Mouse (Mus musculus) right cerebral cortex, postnatal 4 days (tissue): Measurements from ENCODE around the gene Ugt1a9.

Experiments used
- DNase-seq: peaks from one replicate; pipeline ENCODE4 v3.0.0-alpha.2; 2022

The Ugt1a9 gene

DNA sequence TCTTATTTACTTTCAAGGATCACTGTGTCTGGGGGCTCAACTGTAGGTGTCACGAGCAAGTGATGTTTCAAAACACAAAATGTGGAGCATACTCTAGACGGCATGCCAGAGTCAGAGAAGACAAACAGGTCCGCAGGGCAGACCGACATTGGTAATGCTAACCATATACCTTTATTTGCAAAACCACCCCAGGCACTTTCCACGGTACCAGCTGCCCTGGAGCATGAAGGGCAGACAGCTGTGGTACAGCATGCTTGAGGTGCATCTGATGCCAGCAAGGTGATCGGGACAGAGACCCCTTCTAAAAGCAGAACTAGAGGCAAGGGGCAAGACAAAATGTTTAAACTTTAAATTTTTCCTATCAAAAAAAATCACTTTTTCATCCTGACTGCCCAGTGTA lies 192.4 kb downstream of the Ugt1a9 start:
- DNase-seq, result no peak

DNA sequence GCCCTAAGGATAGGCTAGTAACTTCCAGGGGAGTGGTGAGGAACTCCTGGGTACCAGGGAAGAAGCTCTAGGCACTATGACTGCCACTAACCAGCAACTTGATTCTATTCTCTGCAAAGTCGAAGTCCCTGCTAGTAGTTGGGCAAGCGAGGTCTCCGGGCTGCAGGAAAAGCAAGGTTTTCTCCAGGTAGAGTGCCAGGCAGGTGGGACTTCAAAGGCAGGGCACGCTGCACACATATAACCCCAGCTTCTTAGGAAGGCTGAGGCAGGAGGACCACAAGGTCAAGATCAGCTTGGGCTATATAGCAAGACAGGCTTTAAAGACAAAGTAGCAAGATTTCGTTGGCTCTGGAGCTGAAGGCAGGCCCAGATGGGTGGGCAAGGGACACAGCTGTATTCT lies 193.2 kb downstream of the Ugt1a9 start:
- DNase-seq, result no peak

DNA sequence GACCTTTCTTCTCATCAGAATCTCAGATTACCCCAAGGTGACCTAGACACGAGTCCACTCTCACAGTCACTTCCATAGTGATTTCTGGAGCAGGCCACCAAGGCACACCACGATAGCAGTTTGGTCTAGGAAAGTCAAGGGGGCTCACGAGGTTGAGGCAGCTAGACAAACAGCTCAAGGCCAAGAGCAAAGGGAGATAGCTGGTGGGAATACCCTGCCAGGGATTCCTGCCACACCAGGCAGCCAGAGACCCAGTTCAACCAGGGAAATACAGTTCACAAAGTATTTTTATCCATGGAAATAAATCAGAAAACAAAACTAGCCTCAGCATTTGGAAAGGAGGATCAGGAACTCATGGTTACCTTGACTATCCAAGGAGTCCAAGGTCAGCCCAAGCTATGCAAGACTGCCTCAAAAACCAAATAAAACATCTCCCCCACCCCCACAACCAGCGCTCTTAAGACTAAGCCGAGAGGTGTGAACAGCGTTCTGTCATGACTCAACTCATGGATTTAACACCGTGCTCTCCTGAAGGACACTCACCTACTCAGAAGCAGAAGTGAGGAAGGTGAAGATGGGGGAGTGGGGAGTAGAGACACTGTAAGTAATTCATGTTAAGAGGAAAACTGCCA lies 193.8 kb downstream of the Ugt1a9 start:
- DNase-seq, result no peak

DNA sequence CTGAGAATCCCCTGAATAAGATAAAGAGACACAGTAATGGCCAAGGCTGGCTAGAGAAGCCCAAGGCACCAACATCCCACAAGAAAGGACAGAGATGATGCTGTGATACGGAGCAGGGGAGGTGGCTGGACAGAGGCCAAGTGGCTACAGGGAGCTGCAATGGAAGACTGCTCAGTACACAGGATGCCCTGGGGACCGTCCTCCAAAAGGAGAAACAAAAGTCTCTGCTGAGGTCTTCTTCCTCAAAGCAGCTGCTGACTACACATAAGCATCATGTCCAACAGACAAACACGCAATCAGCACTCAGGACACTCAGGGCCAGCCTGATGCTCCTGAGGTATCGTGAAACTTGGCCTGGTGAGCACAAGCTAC lies 194.3 kb downstream of the Ugt1a9 start:
- DNase-seq, result no peak

DNA sequence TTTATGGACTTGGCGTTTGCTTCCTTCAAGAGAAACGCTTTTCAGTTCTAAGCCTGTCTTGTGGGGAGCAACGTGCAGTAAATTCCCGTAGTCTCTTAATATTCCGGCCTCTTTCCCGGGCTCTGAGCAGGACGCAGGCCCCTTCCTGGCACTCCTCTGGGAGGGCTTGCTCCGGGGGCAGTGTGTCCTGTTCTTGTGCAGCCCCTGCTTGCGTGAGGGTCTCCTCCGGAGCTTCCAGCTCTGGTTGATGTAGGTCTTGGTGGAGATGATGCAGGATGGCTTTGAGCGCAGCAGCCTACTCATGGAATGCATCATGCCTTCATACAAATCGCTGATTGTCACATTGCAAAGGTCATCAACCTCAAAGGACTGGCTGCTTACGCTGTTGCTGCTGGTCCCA lies 195.5 kb downstream of the Ugt1a9 start:
- DNase-seq, result no peak

DNA sequence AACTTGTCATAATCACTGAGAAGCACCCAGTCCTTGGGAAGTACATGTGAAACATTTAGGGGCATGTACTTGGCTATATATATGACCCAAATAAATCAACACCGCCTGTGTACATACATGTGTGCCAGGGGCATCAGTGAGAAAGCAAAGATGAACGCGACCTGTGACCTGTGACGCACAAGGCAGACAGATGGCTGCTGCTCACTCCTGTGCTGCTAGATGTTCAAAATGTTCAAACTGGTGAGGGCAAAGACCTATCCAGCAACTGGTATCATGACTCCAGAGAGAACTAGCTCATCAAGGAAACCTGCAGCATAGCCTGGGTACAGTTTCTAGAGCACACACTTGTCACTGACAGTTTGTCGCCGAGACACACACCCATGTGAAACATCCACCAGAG lies 196.9 kb downstream of the Ugt1a9 start:
- DNase-seq, result no peak

DNA sequence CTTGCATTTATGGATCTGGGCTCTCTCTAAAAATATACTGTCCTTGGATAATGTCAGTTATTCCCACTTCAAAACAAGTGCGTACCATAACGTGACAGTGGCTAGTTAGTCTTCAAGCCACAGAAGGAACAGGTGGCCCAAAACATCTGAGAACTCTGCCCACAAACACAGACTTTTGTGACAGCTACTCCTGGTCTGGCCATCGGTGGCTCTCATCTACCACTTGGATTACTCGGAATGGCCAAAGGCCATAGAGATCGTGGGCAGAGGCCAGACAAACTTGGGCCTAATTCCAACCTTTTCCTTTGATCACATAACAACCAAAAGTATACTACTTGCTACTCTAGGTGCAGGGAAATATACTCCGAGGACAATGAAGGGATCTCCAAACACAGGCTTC lies 197.5 kb downstream of the Ugt1a9 start:
- DNase-seq, result no peak
